Mouse (Mus musculus): ENCODE data around the gene Dlgap1. TPM values are rescaled to one million over a fixed set of nuclear protein-coding genes. Genes with fewer than 3 reads are reported as not detected.

Dlgap1 gene
- polyA plus RNA-seq, 1 experiment from 2014 or later, result 7.2 TPM

DNA sequence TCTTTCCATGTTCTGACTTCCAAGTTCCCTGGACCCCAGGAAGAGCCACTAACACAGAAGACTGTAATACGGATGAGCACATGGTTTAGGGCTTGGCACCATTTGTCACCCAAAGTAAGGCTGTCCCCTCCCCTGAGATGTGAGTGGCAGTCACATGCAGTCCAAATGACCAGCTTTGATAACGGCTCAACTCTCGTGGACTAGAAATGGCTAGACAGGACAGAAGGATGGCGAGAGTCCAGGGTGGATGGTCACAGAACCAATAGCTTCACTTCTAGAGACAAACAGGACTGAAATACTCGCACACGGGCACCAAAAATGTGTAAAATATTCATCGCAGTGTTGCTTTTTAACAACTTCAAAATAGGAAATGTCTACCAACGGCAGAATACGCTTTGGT, 657.5 kb downstream of the Dlgap1 start:
- H3K9ac ChIP-seq, result no peak overlapping the region
- no peak overlapping the region for H3K4me2 ChIP-seq (replicated peaks)
- no peak overlapping the region for H3K27ac ChIP-seq
- 95% methylated on average over 9 of the region's 9 CpGs for WGBS
- no peak for ATAC-seq (ENCODE audit: low FRiP score)
- no peaks in the 10 kb centered on the region for H3K9me3 ChIP-seq (replicated peaks)
- no peaks in the 10 kb centered on the region for H3K27me3 ChIP-seq
- H3K4me3 ChIP-seq, result no peak overlapping the region
- no peaks in the 10 kb centered on the region for H3K36me3 ChIP-seq
- H3K4me1 ChIP-seq, result no peaks in the 10 kb centered on the region

DNA sequence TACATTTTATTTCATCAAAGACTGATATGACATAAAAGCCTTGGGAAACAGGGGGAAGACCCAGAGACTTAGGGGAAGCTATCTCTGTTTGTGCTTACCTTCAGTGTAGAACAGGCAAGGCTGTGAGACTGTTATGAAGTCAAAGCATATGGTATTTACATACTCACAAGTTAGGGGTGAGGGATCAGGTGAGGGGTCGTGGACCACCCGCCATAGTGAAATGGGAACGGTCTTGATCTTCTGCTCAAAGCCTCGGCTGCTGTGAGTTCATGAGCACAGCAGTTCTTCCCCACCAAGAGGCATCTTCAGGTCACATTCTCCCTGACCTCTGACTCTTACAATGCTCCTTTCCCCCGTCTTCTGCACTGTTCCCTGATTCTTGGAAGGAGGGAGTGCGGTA, 658.1 kb downstream of the Dlgap1 start:
- Histone ChIP-seq H3K4me1 (no peaks in the 10 kb centered on the region), H3K4me3 (no peak overlapping the region), H3K27ac (no peak overlapping the region), H3K27me3 (no peaks in the 10 kb centered on the region; the same call in 1 of the 2 replicates), H3K4me2 (replicated peaks) (no peak overlapping the region), H3K9me3 (replicated peaks) (no peaks in the 10 kb centered on the region), H3K36me3 (no peaks in the 10 kb centered on the region), H3K9ac (no peak overlapping the region)
- WGBS, result 66% methylated on average over 6 of the region's 6 CpGs
- no peak for ATAC-seq (ENCODE audit: low FRiP score)

DNA sequence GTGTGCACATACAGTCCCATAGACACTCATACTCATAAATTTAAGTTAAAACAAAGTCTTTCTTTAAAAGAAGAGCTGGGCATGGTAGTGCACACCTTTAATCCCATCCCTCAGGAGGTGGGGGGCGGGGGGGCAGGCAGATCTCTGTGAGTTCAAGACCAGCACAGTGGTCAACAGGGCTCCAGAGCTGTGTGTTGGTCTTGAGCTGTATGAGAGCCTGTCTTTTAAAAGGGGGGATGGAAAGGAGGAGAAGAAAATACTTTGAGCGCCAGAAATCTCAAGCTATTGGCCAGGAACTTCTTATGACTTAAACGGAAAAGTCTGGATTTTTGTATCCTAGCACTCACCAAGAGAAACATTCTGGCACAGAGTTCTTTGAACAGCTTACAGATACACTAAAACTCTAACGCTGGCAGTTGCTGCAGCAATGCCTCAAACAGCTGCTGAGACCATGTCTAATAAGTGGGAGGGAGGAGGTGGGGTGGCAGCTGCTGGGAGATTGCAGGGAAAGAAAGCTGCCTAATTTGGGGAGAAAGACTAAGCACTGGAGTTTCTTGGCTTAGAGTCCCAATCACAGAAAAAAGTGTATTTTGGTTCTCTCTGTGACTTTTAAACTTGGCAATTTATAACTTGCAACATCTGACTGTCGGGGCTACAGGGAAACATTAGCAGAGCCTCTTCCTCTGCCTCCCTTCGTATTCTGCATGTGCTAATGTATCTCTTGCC, 660.9 kb downstream of the Dlgap1 start:
- Histone ChIP-seq H3K4me2 (replicated peaks) (no peak overlapping the region), H3K9ac (no peak overlapping the region), H3K27ac (no peak overlapping the region), H3K36me3 (no peaks in the 10 kb centered on the region), H3K27me3 (no peaks in the 10 kb centered on the region; the same call in 1 of the 2 replicates), H3K9me3 (replicated peaks) (no peaks in the 10 kb centered on the region), H3K4me3 (no peak overlapping the region), H3K4me1 (peaks cover 9% of the 10 kb centered on the region; the same call in 1 of the 2 replicates)
- 61% methylated on average over 6 of the region's 6 CpGs for WGBS
- ATAC-seq (ENCODE audit: low FRiP score), result no peak

DNA sequence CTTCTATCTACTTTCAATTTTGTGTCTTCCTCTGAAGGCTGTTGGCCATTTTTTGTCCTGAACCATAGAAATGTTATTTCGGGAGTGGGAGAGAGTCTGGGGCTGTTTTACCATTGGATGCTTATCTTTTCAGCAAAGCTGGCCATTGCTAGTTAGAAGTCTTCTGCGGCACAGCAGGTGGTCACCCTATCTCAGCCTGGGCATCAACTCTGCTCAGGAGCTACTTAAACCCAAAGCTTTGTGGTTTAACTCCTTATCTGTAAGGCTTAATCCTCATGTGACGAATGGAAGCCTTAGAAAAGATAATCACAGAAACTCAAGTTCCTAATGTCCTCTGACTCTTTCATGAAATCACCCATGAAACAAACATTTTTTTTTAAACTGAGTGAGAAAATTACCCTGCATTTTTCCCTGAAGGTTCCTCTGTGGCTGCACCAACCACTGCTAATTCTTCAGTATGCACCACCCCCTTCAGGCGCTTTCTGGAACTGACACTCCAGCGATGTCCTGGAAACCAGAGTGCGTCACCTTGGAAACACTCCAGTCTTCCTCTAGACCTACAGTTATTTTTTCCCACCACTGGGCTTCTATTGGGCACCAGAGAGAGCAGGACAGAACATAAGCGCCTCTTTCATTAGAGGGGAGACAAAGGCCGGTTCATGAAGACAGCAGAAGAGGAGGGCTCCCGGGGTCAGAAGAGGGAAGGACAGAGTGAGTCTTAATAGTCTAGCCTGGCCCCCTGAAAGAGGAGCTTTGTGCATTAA, 664.5 kb downstream of the Dlgap1 start:
- H3K4me2 ChIP-seq (replicated peaks), result peak overlapping the region; percentile 11
- H3K4me1 ChIP-seq, result peaks cover 9% of the 10 kb centered on the region; the same call in 1 of the 2 replicates
- no peak overlapping the region for H3K9ac ChIP-seq
- H3K9me3 ChIP-seq (replicated peaks), result no peaks in the 10 kb centered on the region
- 15% methylated on average over 9 of the region's 9 CpGs for WGBS
- H3K27me3 ChIP-seq, result no peaks in the 10 kb centered on the region; the same call in 1 of the 2 replicates
- no peak overlapping the region for H3K4me3 ChIP-seq
- H3K36me3 ChIP-seq, result no peaks in the 10 kb centered on the region
- ATAC-seq (ENCODE audit: low FRiP score), result peak; percentile 96
- peak overlapping the region; percentile 71; the same call in 1 of the 2 replicates for H3K27ac ChIP-seq

DNA sequence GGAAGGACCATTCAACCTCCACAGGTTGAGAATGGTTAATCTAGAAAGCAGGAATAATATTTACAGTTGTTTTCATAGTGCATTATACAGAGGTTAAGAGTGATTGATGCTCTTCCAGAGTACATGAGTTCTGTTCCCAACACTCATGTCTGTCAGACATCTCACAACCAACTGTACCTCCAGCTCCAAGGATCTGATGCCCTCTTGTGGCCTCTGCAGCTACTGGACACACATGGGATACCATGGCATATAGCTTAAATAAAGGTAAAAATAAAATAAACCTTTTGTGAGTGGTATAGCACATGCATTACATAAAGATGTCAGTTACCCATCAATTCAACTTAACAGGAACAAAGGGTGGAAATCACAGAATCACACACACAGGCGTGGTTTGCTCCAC, 674.3 kb downstream of the Dlgap1 start:
- Histone ChIP-seq H3K36me3 (no peaks in the 10 kb centered on the region), H3K4me1 (no peaks in the 10 kb centered on the region), H3K4me2 (replicated peaks) (no peak overlapping the region), H3K9me3 (replicated peaks) (no peaks in the 10 kb centered on the region), H3K27me3 (no peaks in the 10 kb centered on the region), H3K9ac (no peak overlapping the region), H3K27ac (no peak overlapping the region), H3K4me3 (no peak overlapping the region)
- ATAC-seq (ENCODE audit: low FRiP score), result no peak
- 89% methylated on average over 1 of the region's 1 CpGs for WGBS

DNA sequence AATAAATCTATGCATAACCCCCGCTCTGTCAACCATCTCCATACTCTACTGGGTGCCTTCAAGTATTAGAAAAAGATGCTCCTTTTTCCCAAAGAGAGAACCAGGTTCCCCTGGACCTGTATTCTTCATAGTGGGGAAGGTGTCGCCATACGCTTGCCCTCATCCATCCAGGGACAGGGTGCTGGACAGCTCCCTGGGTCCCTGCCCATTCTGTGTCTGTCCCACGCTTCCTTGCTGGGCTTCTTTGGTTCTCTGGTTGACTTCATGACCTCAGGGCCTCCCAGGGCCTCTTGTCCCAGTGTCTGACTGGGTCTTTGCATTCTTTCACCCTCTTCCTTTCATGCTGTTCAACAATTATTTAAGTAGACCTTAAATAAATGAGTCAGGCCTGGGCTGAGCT, 677.8 kb downstream of the Dlgap1 start:
- no peak for ATAC-seq (ENCODE audit: low FRiP score)
- 38% methylated on average over 4 of the region's 4 CpGs for WGBS
- Histone ChIP-seq H3K36me3 (no peaks in the 10 kb centered on the region), H3K9me3 (replicated peaks) (peaks cover 7% of the 10 kb centered on the region; the same call in 1 of the 2 replicates), H3K4me3 (no peak overlapping the region), H3K9ac (no peak overlapping the region), H3K4me1 (no peaks in the 10 kb centered on the region), H3K27me3 (no peaks in the 10 kb centered on the region), H3K4me2 (replicated peaks) (no peak overlapping the region), H3K27ac (no peak overlapping the region)

DNA sequence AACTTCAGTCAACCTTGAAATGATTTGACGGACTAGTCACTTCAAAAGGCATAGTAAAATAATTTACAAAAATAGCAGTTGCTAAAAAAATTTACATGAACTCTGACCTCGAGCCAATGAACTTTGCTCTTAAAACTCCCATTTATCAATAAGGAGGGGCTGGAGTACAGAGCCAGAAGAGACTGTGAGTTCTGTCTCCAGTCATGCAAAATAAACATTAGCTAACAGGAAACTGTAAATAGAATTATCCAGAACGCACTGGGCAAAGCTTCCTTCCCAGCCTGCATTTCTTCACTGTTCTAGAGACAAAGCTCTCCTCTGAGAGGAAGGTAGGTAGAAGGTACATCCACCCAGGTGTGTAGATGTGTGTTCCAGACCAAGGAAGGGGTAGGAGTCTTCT, 692.5 kb downstream of the Dlgap1 start:
- no peak overlapping the region for H3K27ac ChIP-seq
- WGBS, result 87% methylated on average over 3 of the region's 3 CpGs
- no peak for ATAC-seq (ENCODE audit: low FRiP score)
- H3K9ac ChIP-seq, result no peak overlapping the region
- no peaks in the 10 kb centered on the region for H3K36me3 ChIP-seq
- H3K27me3 ChIP-seq, result no peaks in the 10 kb centered on the region
- H3K4me1 ChIP-seq, result peaks cover 5% of the 10 kb centered on the region; the same call in 1 of the 2 replicates
- H3K9me3 ChIP-seq (replicated peaks), result no peaks in the 10 kb centered on the region
- H3K4me2 ChIP-seq (replicated peaks), result no peak overlapping the region
- no peak overlapping the region for H3K4me3 ChIP-seq

DNA sequence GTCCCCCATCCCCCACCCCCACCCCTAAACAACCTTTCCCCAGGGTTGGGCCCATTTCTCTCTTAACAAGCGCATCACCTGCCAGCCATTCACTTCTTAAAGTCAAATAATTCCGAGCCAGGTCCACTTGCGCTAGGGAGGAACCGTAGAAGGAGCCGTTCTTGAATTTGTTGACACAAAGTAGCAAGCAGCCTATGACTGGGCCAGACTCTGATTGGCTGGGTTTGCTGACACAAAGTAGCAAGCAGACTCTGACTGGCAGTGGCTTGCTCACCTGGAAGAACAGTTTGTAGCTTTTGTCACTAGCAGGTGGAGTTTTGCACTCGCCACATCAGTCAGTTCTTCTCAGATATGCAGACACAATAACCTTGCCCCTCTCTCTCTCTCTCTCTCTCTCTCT, 695.1 kb downstream of the Dlgap1 start:
- no peak overlapping the region for H3K9ac ChIP-seq
- no peak for ATAC-seq (ENCODE audit: low FRiP score)
- H3K4me1 ChIP-seq, result peaks cover 5% of the 10 kb centered on the region; the same call in 1 of the 2 replicates
- H3K27ac ChIP-seq, result no peak overlapping the region
- no peak overlapping the region for H3K4me2 ChIP-seq (replicated peaks)
- no peaks in the 10 kb centered on the region for H3K36me3 ChIP-seq
- no peak overlapping the region for H3K4me3 ChIP-seq
- 89% methylated on average over 6 of the region's 6 CpGs for WGBS
- H3K27me3 ChIP-seq, result no peaks in the 10 kb centered on the region
- H3K9me3 ChIP-seq (replicated peaks), result no peaks in the 10 kb centered on the region

DNA sequence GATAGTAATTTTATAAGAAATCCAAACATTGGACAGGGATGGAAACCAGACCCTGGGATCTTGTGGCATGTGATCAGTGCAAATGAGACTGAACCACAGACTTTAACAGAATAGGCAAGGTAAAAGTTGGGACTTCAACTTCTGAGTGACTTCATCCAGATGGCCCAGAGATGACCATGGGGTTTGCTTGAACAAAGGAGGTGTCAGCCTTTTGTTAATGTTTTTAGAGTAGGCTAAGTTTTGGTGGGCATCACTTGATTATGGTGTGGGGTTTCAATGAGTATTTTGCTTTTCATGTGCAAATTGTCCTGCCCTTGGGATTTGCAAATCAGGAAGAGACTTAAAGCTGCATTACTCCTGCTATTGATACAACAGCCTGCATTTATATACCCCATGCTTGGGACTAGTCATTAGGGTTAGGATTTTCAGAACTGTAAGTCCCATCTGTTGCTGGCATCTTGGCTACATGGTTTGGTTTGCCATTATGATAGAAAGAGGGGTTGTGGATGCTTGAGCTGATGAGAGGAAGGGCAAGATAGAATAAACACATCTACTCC, 695.7 kb downstream of the Dlgap1 start:
- Histone ChIP-seq H3K36me3 (no peaks in the 10 kb centered on the region), H3K9ac (no peak overlapping the region), H3K9me3 (replicated peaks) (no peaks in the 10 kb centered on the region), H3K27ac (no peak overlapping the region), H3K4me2 (replicated peaks) (no peak overlapping the region), H3K4me3 (no peak overlapping the region), H3K27me3 (no peaks in the 10 kb centered on the region), H3K4me1 (peaks cover 5% of the 10 kb centered on the region; the same call in 1 of the 2 replicates)
- ATAC-seq (ENCODE audit: low FRiP score), result no peak

DNA sequence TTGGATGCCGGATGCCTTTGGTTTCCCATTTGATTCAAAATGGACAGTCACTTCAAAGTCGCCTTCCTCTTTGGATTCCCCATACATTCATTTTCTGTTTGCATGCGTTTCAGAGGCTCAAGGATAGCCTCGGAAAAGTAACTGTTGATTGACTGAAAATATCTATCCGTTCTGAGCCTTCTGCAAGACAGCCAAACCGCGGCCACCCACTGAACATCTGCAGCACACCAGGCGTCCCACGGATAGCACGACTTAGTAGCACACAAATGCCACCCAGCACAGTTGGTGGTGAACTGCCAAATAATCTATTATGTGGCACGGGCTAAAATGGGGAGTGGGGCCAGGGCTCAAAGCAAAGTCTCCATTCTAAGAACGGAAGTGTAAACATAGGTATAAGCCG, 705.1 kb downstream of the Dlgap1 start:
- Histone ChIP-seq H3K27ac (no peak overlapping the region), H3K9me3 (replicated peaks) (no peaks in the 10 kb centered on the region), H3K4me3 (no peak overlapping the region), H3K27me3 (no peaks in the 10 kb centered on the region), H3K9ac (no peak overlapping the region), H3K4me1 (no peaks in the 10 kb centered on the region), H3K36me3 (no peaks in the 10 kb centered on the region), H3K4me2 (replicated peaks) (no peak overlapping the region)
- 87% methylated on average over 13 of the region's 13 CpGs for WGBS
- no peak for ATAC-seq (ENCODE audit: low FRiP score)

DNA sequence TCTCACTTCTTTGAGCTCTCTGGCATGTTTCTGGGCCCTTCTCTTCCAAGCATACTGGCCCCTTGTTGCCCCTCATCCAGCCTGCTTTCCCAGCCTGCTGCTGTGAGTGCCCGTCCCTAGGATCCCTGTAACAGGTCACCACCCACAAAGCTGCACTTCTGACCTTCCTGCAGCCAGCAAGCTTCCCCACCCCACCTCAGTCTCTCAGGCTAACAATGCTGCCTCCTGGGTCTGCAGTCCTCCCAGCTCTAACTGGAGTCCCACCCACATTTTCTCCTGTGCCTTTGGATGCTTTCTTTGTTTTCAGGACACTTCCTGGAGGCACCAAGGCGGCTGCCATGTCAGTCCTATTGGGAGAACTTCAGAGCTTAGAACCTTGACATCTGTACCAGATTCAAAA, 707.6 kb downstream of the Dlgap1 start:
- Histone ChIP-seq H3K4me3 (no peak overlapping the region), H3K4me1 (no peaks in the 10 kb centered on the region), H3K9ac (no peak overlapping the region), H3K9me3 (replicated peaks) (no peaks in the 10 kb centered on the region), H3K36me3 (no peaks in the 10 kb centered on the region), H3K27me3 (no peaks in the 10 kb centered on the region), H3K4me2 (replicated peaks) (no peak overlapping the region), H3K27ac (no peak overlapping the region)
- 36% methylated on average over 2 of the region's 2 CpGs for WGBS
- no peak for ATAC-seq (ENCODE audit: low FRiP score)

DNA sequence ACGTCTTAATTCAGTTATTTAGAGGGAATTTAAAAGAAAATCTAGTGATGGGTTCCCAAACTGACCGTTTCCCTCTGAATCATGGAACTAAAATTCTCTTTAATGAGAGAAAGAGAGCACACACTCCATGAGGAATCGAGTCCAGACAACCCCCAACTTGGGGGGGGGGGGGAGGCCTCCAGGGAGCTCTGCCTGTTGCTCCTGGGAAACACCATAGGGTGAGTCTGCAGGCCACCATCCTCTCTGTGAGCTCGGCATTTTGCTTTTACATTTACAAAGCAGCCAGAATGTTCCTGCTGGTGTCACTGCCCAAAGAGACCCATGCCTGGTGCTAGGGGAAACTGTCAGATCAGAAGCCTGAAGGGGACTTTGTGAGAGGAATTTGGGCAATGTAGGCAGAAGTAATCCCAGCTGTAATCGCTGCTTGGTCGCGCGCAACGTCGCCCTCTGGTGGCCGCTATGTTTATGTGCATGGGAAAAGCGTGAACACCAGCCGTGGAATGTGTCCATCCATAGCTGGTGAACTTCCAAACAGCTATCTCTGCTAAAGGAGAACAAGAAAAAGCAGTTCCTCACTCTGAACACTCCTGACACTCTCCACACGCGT, 714.8 kb downstream of the Dlgap1 start:
- H3K4me1 ChIP-seq, result no peaks in the 10 kb centered on the region
- no peaks in the 10 kb centered on the region for H3K36me3 ChIP-seq
- H3K4me2 ChIP-seq (replicated peaks), result no peak overlapping the region
- no peaks in the 10 kb centered on the region for H3K9me3 ChIP-seq (replicated peaks)
- H3K4me3 ChIP-seq, result no peak overlapping the region
- H3K27ac ChIP-seq, result no peak overlapping the region
- ATAC-seq (ENCODE audit: low FRiP score), result peak; percentile 46; the same call in 1 of the 2 replicates
- H3K9ac ChIP-seq, result no peak overlapping the region
- WGBS, result 12% methylated on average over 15 of the region's 15 CpGs
- no peaks in the 10 kb centered on the region for H3K27me3 ChIP-seq

All from hindbrain, embryonic 12.5 days (tissue).